Mouse (Mus musculus): ENCODE results near the gene Ces1e.

Ces1e gene

GRCm38 (mm10) chr8:93176593-93176992 lies 52.8 kb downstream of the Ces1e start:
- DNase-seq (ENCODE audit: low read depth): no peak

- DNase-seq (ENCODE audit: low read depth): no peak
These were observed 54.9 kb downstream of the Ces1e start for GRCm38 (mm10) chr8:93174554-93174953.

- DNase-seq (ENCODE audit: low read depth): no peak
These were observed 57.4 kb downstream of the Ces1e start for GRCm38 (mm10) chr8:93171846-93172590.

- DNase-seq (ENCODE audit: low read depth): no peak
These were observed 66.1 kb downstream of the Ces1e start for GRCm38 (mm10) chr8:93163363-93163762.

- no peak for DNase-seq (ENCODE audit: low read depth)
These were observed 78.0 kb downstream of the Ces1e start for GRCm38 (mm10) chr8:93151401-93151800.

Measured in c-Kit-positive CD71-negative TER-119-negative erythroid progenitor cells, embryonic 14.5 days (primary cell).